Mouse (Mus musculus) ES-CJ7 (cell line): ENCODE measurements at regions not wholly inside any gene's neighbourhood (a gene's known extent, or its start where the extent isn't known, plus 50 kb on each side); places are given as distances from the start of the nearest gene placed in this dataset.

Experiments
- DNase-seq: peaks from one replicate; pipeline ENCODE4 v3.0.0; 2011; ENCODE audit warnings: low read depth, low spot score

DNA sequence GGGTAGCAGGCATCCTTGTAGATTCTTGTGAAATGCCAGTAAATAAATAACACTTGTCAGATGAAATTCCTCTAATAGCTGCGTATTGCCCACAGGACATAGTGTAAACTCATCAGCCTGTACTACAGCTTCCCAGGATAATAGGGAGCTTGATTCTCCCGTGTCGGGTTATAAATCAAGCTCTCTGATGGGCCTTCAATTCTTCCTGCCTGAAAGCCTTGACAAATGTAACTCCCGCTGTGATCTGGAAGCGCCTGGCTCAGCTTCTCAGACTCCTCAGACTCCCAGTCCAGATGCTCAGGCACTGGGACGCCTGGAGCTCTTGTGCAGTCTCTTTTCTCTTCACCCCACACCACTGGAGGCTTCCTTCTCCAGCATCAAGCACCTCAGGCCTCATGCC lies 151.3 kb downstream of the Fam76b start:
- DNase-seq, result no peak

DNA sequence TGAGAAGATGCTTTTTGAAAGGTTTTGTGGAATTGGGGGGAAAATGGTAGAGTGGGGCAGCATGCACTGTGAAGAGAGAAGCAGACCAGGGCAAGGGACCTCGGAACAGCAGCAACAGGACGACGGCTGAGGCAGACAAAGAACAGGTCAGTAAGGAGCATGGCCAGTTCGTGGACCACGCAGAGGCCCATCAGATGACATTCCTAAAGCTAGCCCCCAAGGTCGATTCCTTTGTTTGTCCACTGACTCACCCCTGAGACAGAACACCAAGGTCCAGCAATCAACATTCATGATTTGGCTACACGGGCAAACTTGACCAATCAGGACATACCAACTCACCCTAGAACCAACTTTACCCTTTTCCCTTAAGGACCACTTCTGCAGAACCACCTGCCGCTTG lies 160.0 kb downstream of the Fam76b start:
- DNase-seq, result no peak

- DNase-seq, result no peak
These were observed 161.4 kb downstream of the Fam76b start for GRCm38 (mm10) chr9:13988901-13989300.

DNA sequence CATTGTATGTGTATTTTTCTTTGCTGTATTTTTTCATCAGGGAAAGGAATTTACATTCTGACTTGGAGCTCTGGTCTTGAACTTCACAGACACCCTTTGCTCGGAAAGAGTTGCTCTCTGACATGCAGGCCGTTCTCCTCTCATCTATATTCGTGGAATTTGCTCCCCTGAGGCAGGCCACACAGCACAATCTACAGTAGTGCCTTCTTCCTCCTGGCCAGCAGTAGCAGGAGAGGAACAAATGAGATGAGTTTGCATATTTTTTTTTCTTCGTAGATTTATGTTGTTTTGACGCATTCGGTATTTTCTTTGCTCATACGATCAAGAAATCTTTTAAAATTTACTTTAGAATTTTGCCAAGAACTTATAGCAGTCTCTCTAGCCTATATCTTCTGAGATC lies 163.4 kb downstream of the Fam76b start:
- no peak for DNase-seq

- DNase-seq, result no peak
These were observed 165.2 kb downstream of the Fam76b start for GRCm38 (mm10) chr9:13992728-13993127.

GRCm38 (mm10) chr9:13999358-13999757 lies 171.8 kb downstream of the Fam76b start:
- no peak for DNase-seq

- DNase-seq, result peak; percentile 73
These were observed 174.0 kb downstream of the Fam76b start for GRCm38 (mm10) chr9:14001517-14001916.

- no peak for DNase-seq
These were observed 174.7 kb downstream of the Fam76b start for GRCm38 (mm10) chr9:14002236-14002635.

DNA sequence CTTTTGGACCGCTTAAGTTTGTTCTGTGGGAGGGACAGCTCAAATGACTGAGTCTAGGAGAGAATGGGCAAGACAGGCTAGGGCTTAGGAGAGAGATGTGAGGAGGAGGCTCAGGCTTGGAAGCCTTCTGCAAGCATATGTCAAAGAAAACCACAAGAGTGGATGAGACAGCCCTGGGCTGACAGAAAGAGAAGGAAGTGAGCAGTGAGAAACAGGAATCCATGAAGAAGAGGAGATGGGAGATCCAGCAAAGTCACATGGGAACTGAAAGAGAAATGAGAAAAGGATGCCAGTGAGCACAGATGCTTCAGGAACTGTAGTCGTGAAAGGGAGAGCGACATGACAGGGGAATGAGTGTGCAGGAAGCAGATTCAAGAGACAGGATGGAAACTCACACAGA lies 175.6 kb downstream of the Fam76b start:
- DNase-seq, result no peak

GRCm38 (mm10) chr9:14006233-14006984 lies 178.9 kb downstream of the Fam76b start:
- no peak for DNase-seq

- no peak for DNase-seq
These were observed 181.9 kb downstream of the Fam76b start for GRCm38 (mm10) chr9:14009451-14009850.

- DNase-seq, result no peak
These were observed 182.9 kb downstream of the Fam76b start for GRCm38 (mm10) chr9:14010261-14010949.

- DNase-seq, result no peak
These were observed 196.7 kb downstream of the Fam76b start for GRCm38 (mm10) chr9:14024216-14024615.

- no peak for DNase-seq
These were observed 197.2 kb downstream of the Fam76b start for GRCm38 (mm10) chr9:14024701-14025100.

DNA sequence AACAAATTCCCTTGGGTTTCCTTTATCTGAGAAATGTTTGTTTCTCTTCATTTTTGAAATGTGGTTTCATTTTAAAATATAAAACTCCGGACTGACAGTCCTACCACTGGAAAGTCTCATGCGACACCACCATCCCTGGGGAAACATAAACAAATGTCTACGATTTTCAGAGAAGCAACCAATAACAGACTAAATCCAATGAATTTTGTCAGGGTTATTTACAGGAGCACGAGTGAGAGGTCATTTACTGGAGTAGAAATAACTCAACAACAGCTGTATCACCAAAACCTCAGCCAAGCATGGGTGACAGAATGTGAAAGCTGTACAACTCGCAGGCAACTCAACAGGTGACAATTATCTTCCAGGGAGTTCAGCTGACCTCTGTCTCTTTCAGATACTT lies 200.5 kb downstream of the Fam76b start:
- DNase-seq, result no peak

DNA sequence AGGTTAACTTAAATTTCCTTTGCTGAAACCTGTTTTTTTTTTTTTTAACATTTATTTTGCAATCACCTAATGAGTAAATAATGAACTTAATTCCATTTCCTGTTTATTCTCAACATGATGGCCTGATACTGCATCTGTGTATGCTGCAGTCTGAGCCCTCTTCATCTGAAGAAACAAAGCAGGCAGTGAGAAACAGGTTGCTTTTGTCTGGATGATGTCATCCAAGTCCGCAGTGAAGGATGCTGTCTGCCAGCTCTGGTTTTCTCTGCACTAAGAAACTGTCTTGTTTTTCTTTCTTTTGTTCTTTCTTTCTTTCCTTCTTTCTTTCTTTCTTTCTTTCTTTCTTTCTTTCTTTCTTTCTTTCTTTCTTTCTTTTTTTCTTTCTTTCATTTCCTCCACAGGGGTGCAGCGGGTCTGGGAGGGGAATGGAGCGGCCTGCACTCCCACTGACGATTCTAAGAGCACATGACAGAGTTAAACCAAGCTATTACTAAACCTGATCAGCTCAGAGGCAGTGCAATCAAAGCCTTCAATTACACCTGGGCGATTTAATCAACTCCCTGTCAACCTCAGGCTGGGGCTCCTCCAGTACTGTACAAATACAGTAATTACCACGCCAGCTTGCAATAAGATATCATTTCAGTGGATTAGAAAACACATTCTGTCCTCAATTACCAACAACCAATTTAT lies 204.0 kb downstream of the Fam76b start:
- no peak for DNase-seq

- DNase-seq, result no peak
These were observed 204.5 kb downstream of the Fam76b start for GRCm38 (mm10) chr9:14032048-14032362.

GRCm38 (mm10) chr9:14035526-14035925 lies 208.0 kb downstream of the Fam76b start:
- DNase-seq, result no peak

DNA sequence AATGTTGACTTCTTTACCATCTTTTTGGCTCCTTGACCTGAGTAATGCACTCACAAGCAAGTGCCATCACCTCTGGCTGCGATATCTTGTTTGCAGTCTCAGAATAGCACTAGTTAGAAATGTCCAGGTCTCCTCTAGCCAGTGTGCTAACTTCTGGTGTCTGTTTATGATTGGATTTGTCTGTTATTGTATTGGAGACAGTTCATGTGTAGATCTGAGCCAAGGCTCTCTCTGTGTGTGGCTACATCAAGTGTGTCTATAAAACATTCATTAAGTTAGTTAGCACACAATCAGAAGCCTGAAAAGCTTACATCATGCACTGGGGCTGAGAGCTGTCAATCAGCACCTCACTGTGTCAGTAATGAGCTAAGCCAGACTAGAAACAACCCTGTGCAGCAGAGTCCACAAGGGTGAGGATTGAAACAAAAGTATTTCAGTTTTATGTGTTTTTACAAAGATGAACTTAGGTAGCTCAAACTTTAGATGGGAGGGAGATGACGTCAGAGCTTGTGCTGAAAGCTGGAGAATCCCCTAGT lies 214.5 kb downstream of the Fam76b start:
- no peak for DNase-seq

GRCm38 (mm10) chr9:14048224-14048623 lies 220.7 kb downstream of the Fam76b start:
- no peak for DNase-seq

- DNase-seq, result no peak
These were observed 221.2 kb upstream of the Sesn3 start for GRCm38 (mm10) chr9:14053704-14054103.

GRCm38 (mm10) chr9:14056410-14057172 lies 218.3 kb upstream of the Sesn3 start:
- no peak for DNase-seq
